Mouse (Mus musculus): ENCODE measurements around the gene Ccnyl1. TPM values are rescaled to one million over a fixed set of nuclear protein-coding genes. Genes with fewer than 3 reads are reported as not detected.
A peak's percentile ranks its signal among the peaks of the same experiment; 100 is the strongest.

The Ccnyl1 gene
- total RNA-seq, 2 experiments from 2014 or later = 26.0 to 27.8 TPM

DNA sequence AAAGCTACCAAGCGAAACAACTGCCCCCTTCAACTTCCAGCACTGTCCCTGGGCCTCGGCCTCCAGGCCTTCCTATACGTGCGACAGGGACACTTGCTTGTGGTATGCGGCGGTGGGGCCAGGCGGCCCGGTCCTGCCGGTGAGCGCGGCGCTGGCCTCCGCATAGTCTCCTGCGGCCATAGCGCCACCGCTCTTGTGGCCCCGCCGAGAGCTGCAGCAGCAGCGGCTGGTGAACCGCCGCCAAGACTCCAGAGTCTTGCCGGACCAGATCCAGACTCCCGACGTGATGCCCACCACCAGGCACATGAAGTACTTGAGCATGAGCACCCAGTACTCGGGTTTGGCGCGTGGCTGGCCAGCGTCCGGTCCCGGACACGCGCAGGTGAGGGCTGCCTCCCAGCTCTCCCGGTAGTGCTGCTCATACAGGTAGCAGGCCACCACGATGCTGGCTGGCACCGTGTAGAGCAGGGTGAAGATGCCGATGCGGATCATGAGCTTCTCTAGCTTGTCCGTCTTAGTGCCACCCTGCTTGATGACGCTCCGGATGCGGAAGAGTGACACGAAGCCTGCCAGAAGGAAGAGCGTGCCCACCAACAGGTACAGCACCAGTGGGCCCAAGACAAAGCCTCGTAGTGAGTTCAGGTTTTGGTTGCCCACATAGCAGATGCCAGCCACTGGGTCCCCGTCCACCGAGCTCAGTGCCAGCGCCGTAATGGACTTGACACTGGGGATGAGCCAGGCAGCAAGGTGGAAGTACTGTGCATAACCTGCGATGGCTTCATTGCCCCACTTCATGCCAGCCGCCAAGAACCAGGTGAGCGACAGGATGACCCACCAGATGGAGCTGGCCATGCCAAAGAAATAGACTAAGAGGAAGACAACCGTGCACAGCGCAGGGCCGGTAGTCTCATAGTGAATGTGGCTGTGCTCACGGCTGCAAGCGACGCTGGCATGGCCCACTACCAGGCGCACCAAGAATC, 44.8 kb downstream of the Ccnyl1 start:
- intact Hi-C loops (cut with DNase I) = loop anchor here (5.0 kb wide), 1 partner anchor 277 kb away; no protein-coding TSS in a partner anchor
- peak in 1 of 2 experiments; percentile 27 for DNase-seq (ENCODE audit: low spot score in 2 of 2)

DNA sequence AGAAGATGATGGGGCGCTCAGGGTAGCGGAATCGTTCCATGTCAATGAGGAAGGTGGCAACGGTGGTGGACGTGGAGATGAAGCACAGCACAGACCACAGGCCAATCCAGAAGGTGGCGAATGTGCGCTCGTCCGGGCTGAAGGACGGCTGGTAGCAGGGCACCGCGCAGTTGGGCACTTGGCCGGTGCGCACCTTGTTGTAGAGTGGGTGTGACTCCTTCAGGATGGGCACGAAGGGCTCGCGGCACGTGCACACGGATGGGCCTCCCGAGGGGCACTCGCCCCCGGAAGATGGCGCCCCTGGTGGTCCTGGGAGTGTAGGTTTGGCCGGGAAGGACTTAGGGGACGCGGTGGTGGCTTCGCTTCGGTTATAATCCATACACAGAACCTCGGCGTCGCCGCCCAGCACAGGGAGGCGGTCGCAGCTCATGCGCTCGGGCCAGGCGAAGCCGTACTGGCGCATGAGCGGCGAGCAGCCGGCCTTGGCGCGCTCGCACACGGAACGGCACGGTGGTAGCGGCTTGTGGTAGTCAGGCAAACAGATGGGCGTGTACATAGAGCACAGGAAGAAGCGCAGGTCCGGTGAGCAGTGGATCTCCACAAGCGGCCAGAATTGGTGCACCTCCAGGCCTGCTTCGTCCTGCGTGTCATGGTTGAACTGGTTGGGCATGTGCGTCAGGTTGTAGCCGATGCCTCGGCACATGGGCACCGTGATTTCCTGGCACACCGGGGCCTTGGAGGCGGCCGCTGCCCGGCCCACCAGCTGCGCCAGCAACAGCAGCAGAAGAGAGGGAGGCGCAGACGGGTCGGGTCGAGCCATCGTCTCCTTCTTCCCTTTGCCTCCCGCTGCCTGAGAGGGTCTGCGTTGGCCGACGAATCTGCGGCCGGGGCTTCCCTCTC, 45.8 kb downstream of the Ccnyl1 start:
- intact Hi-C loops (cut with DNase I) = loop anchor here (2.0 to 5.0 kb wide), 2 partner anchors 183 to 276 kb away; no protein-coding TSS in a partner anchor
- peak in 1 of 2 experiments; percentile 17 for DNase-seq (ENCODE audit: low spot score in 2 of 2)

DNA sequence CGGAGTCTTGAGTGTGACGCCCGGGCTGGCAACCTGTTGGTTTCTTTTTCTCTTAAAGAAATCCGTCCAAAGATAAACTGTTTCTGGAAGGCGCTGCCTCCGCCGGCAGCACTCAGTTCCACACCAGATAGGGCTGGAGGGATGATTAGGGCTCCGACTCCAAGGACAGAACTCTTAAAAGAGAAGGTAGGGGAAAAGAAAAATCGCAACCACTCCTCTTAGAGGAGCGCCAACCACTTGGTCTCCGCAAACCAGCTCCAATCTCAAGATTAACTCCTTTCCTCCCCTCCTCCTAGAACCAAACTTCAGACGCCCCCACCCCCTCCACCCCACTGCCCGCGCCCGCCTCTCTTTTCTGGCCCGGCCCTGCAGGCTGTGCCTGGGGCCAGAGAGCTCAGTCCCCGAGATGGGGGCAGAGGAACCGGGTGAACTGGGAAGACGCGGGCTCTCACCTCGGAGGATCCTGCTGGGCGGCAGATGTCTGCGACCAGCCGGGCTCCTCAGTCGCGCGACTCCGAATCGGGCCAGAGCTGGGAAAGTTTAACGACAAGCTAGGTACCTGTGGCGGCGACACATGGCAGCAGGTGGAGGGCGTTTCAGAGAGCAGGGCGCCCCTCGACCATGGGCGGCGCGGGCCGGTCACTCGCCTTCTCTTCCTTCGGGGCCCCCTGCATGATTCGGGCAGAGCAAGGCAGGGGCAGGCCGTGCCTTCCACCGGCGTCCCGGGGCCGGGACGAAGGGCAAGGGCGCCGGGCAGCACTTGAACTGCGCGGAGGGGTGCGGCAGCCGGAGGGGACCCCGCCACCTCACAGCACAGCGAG, 46.6 kb downstream of the Ccnyl1 start:
- no peak for DNase-seq (ENCODE audit: low spot score in 2 of 2)
- intact Hi-C loops (cut with DNase I) = loop anchor here (2.0 to 5.0 kb wide), 2 partner anchors 182 to 275 kb away; no protein-coding TSS in a partner anchor

DNA sequence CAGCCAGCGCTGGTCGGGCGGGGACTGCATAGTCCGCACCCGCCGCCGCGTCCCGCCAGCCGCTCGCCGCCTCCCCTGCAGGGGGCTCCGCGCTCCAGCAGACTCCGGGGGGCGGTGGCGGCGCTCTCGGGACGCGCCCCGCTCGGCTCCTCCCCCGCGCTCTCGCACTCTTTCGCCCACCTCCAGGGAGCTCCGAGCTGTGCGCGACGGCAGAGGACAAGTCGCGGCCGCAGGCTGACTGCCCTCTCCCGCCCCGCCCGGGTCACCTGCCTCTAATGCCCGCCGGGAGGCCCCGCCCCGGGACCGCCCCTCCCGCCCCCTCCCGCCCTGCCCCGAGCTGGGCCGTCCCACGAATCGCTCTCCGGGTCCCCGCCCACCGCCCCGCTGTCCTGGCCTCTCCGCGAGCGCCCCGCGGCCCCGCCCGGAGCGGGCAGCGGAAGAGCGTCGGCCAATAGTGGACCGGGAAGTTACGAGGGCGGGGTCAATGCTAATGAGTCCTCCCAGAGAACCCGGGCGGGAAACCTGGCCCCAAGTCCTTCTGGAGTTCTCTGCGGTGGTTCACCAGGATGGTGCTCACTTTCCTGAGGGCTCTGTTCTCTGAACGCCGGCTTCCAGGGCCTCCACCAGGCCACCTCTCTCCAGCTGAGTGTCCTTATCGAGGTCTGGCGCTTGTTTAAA, 47.4 kb downstream of the Ccnyl1 start, which contains the start of gene Fzd5:
TSS of gene Fzd5 (minus strand) at position 250 of the 678 bp plus-strand sequence.
- intact Hi-C loops (cut with DNase I) = loop anchor here (2.0 to 5.0 kb wide), 2 partner anchors 181 to 275 kb away; no protein-coding TSS in a partner anchor
- peak; percentile 61 to 73 for DNase-seq (ENCODE audit: low spot score in 2 of 2)

DNA sequence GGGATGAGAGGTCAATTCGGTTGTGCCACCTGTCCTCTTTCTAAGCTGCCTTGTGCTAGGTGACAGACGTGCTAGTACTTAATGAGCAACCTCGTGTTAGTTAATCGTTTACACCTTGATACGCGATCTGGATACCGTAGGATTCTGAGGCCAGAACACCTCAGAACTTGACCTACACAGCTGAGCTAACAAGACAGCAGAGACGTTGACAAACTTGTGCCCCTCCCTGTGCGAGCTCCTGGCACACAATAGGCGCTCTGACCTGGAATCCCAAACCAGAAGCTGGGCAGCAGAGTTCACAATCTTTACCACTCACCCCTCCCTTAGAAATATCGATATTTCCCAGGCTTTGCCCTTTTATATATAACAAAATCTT, 47.9 kb downstream of the Ccnyl1 start:
- intact Hi-C loops (cut with DNase I) = loop anchor here (5.0 kb wide), 1 partner anchor 274 kb away; no protein-coding TSS in a partner anchor
- DNase-seq (ENCODE audit: low spot score in 2 of 2) = no peak

DNA sequence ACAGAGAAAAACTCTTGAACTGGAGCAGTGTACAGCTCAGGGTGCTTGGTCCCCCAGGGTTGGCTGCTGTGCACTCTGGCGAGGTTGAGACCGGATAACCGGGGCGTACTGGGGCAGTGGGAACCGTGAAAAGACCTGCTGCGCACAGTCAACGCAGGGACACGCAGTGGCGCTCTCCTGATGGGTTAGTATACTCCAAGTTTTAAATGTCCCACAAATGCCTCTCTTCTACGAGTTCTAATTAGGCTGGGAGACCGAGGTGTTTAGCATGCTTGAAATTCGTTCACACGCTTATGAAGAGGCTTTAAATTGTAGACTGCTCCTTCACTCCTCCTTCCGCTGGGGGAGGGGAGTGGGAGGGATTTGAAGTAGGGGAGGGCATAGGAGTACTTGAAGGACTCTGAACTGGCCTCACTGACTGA, 48.4 kb downstream of the Ccnyl1 start:
- DNase-seq (ENCODE audit: low spot score in 2 of 2) = no peak
- intact Hi-C loops (cut with DNase I) = loop anchor here (5.0 kb wide), 1 partner anchor 274 kb away; no protein-coding TSS in a partner anchor

DNA sequence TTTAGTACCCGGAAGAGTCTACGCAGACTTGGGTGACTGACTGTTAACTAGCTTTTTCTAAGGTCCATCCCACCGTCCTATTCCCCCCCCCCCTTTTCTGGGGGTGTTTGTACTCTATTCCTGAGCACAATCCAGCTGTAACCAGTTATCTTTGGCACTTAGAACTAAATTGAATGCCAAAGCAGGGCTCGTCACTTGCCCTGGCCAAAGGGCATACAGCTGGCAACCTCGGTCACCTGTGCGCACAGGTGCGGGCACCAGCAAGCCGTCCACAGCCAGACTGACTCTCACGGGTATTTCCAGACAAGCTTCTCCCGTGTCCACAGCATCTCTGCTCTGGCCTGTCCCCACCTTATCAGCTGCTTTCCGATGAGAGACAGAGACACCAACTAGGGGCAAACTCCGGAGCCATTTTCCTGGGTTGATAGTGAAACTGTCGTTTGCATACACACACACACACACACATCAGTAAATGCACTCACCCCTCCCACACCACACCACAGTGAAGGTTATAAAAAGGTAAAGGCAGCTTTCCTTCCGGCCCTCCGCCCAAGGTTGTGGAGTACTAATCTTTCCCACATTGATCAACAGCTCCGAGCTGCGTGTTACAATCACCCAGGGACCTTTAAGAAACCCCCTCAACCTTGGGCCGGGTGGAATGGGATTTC, 52.6 kb downstream of the Ccnyl1 start:
- no peak for DNase-seq (ENCODE audit: low spot score in 2 of 2)
- intact Hi-C loops (cut with DNase I) = no loop called here

DNA sequence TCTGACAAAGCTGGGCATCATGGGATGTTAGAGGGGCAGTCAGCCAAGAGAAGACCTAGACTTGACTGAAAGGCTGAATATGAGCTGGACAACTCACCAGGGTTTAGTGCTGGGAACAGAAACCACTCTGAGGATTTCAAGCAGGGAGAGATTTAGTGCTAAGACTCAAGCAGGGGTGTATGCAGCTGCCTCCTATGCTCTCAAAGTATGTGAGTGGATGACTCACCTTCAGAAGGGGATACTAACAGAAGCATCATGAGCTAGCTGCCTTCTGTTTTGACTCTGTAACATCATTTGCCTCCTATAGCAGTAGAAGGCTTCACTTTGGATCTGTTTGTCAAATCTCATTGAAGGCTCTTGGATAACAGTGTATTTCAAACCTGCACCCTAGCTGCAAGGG, 54.4 kb downstream of the Ccnyl1 start:
- DNase-seq (ENCODE audit: low spot score in 2 of 2) = no peak
- intact Hi-C loops (cut with DNase I) = no loop called here

DNA sequence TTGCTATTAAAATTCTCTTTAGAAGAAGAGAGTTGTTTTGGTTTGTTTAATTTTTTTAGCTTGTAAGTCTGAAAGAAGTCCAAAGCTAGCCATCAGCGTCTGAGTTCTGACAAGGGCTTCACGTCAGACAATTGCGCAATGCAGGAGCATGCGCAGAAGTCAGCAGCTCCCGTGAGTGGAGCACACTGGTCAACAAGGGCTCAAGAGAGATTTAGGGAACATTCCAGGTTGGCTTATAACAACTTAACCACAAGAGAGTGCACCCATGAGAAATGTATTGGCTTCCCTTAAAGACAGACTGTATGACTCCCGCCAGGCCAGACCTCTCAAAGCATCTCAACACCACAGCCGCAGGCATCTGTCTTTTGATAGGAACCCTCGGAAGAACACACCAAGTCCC, 62.9 kb downstream of the Ccnyl1 start:
- DNase-seq (ENCODE audit: low spot score in 2 of 2) = no peak
- intact Hi-C loops (cut with DNase I) = no loop called here

DNA sequence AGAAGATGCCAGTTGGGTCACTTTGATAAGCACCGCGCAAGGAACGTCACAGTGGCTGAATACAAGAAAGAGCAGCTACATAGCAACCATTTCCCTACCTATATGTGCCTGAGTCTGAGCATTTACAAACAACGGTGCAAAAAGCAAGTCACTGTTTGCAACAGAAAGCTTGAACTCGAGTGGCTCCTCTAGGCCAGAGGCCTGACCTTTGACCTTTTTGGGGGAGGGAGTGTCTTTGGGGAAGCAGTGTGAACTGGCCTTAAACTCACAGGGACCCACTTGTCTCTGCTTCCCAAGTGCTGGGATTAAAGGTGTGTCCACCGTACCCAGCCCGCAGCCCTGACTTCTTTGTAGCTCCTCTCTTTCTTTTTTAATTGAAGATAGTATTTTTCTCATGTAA, 63.4 kb downstream of the Ccnyl1 start:
- intact Hi-C loops (cut with DNase I) = no loop called here
- no peak for DNase-seq (ENCODE audit: low spot score in 2 of 2)

DNA sequence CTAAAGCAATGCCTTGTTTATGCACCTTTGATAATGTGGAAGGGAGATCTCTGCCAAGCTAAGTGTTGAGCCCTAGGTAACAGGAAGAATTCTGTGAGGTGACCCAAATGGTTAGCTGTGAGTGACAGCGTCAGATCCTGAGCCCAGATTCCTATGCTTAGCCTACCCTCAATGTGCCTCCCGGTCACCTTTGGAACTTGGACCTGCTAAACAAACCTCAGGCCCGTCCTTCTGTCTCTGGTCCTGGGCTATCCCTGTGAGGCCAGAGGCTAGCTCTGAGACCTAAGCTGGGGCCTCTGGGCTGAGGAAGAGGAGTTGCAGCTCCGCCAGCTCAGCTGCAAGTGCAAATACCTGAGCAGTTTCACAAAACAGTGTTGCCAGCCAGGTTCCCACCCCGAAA, 64.4 kb downstream of the Ccnyl1 start:
- no peak for DNase-seq (ENCODE audit: low spot score in 2 of 2)
- intact Hi-C loops (cut with DNase I) = no loop called here

DNA sequence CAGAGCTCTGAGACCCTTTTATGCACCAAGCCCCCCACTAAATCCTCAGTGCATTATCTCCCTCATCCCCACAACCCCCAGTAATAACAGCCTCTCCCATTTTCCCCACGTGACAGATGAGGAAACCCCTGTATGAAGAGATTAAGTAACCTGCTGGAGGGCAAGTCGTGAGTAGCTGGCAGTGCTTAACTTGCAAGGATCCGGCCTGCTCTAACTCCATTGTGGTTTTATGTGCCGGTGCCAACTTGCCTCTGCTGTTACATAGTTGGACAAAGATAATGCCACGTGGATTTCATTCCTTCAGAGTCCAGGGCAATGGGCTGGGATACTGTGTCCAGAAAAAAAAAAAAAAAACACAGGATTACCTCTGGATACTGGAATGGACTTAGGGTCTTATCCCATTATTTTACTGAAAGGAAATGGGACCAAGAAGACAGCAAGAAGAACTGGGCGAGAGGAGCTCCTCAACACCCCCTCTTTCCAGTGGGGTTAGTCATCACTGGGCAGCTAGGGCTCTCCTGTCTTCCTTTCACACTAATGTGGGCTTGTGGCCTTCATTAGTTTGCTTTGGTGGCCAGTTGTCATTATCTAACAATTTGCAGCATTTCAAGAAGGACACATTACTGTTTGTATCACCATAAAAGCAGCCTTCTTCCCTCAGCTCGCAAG, 65.8 kb downstream of the Ccnyl1 start:
- intact Hi-C loops (cut with DNase I) = no loop called here
- DNase-seq (ENCODE audit: low spot score in 2 of 2) = no peak

DNA sequence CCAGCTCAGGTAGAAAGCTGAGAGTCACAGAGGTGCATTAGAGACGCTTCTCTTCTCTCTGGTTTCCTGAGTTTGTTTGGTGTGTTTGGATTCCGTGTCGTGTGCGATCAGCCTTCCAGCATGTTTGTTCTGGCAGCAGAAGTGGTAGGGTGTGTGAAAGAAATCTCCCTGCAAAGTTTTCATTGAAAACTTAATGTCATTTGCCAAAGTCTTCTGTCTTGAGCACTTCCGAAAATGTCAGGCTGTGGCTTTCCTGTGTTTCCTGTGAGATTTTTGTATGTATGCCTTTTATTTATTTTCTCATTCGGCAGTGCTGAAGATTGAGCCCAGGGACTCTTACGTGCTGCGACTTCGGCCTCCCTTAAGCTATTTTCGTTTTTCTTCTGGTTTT, 66.4 kb downstream of the Ccnyl1 start:
- intact Hi-C loops (cut with DNase I) = no loop called here

DNA sequence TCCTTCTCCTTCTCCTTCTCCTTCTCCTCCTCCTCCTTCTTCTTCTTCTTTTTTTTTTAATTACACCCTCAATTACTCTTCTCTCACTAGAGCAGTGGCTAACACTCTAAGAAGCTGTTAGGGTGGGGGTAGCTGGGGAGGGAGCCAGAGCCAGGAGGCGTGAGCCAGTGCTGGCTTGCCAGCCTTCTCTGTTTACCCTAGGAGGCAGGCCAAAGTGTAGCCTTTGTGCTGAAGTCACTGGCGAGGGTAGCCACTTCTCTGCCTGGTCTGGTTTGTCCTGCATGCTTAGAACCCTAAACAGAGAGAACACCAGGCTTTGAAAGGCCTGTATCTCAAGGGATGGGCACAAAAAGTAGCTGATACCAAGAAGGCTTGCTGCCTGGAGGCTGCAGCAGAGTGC, 67.0 kb downstream of the Ccnyl1 start:
- intact Hi-C loops (cut with DNase I) = no loop called here
- no peak for DNase-seq (ENCODE audit: low spot score in 2 of 2)

More for the DNA sequence above, 66.4 kb downstream of the Ccnyl1 start:
- DNase-seq (ENCODE audit: low spot score in 2 of 2) = no peak

DNA sequence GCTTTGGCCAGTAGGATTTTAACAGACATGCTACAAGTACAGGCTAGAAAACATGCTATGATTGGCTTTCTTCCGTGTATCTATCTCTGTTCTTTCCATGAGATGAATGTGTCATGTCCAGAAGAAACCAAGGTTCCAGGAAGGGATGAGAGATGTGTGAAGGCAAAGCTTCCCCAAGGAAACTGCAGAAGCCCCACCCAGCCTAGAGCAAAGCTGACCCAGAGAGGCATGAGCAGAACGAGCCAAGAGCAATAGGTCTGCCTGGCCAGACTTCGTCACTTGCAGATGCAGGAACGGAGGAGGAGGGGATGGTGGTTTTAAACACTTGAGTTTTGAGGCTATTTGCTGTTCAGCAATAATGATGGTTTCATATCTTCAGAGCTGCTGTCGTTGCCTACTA, 67.5 kb downstream of the Ccnyl1 start:
- no peak for DNase-seq (ENCODE audit: low spot score in 2 of 2)
- intact Hi-C loops (cut with DNase I) = no loop called here

DNA sequence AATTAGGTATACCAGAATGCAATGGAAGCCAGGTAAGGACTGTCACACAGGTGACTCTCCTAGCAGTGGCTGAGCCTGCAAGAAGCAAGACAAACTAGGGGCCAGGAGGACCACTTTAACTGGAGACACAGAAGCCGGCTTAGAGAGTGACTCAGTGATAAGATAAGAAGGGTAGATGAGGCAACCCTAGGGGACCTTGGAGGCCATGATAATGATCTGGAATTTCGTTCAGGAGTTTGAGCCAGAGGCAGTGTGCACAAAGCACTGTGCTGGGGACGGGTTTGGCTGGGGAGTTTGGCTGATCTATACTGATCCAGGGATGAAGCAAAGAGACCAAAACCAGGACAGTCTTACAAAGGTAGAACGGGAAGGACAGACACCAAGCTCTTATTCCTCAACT, 71.4 kb downstream of the Ccnyl1 start:
- no peak for DNase-seq (ENCODE audit: low spot score in 2 of 2)
- intact Hi-C loops (cut with DNase I) = no loop called here

DNA sequence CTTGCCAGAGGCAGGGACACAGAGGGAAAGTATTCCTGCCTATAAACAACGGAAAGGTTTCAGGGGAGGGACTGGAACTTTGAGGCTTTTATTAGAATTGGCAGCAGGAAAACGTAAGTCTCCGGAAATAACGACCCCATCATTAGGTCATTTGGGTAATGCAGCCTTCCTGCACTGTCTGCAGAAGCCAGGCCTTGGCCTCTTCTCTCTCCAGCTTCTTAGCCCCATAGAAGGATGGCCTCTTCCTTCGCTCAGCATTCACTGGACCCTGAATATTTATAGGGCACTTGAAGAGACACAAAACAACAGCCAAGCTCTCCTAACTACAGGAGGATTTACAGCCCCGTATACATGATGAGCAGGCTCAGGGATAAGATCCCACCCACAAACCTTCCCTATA, 79.9 kb downstream of the Ccnyl1 start:
- intact Hi-C loops (cut with DNase I) = no loop called here
- DNase-seq (ENCODE audit: low spot score in 2 of 2) = no peak
